ENCODE assay signal across 19 mouse cellular contexts in the genomic region with DNA sequence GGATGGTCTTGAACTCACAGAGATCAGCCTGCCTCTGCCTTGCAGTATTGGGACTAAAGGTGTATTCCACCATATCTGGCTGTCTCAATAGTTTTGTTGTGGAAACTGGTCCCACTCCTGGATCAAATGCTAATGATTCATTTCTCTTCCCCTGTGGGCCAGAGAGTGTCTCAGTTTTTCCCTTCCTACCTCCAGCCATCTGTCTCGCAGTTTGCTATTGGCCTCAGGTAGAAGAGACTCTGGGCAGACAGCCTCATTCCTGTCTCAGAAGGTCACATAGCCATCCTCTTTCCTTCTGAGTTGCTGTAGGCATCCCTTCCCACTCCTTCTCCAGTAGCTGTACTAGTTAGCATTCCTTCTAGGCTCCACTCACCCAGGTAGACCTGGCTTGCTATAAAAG.
"Had no signal": no experiment of that assay in that cellular context is flagged by ENCODE, and none has a peak within 500 bp of the region (broad histone marks: within the 10 kb centered on the region; RNA-seq: fewer than 3 reads in every experiment).

No protein-coding gene starts in this region.

- H3K27ac ChIP-seq: kidney, postnatal 0 days; left cerebral cortex, adult 2 months; liver, embryonic 14.5 days; lung, embryonic 15.5 days; midbrain, embryonic 10.5 days; midbrain, embryonic 13.5 days; neural tube, embryonic 13.5 days had no signal

- H3K4me3 ChIP-seq: left cerebral cortex, adult 2 months; lung, embryonic 15.5 days; megakaryocyte, embryonic 14.5 days; midbrain, embryonic 10.5 days; midbrain, embryonic 13.5 days; myocyte; neural tube, embryonic 13.5 days had no signal

- DNase-seq: kidney, postnatal 25 days; layer of hippocampus, postnatal 36 days; lung, adult 18-20 months; lung, postnatal 10 days; lung, postnatal 36 days; retina, postnatal 1 day; right cerebral cortex, postnatal 25 days; thymus, adult 2 months; thymus, postnatal 14 days; thymus, postnatal 4 days had no signal
